10 mouse cellular contexts compared by ENCODE assay signal in the genomic region with DNA sequence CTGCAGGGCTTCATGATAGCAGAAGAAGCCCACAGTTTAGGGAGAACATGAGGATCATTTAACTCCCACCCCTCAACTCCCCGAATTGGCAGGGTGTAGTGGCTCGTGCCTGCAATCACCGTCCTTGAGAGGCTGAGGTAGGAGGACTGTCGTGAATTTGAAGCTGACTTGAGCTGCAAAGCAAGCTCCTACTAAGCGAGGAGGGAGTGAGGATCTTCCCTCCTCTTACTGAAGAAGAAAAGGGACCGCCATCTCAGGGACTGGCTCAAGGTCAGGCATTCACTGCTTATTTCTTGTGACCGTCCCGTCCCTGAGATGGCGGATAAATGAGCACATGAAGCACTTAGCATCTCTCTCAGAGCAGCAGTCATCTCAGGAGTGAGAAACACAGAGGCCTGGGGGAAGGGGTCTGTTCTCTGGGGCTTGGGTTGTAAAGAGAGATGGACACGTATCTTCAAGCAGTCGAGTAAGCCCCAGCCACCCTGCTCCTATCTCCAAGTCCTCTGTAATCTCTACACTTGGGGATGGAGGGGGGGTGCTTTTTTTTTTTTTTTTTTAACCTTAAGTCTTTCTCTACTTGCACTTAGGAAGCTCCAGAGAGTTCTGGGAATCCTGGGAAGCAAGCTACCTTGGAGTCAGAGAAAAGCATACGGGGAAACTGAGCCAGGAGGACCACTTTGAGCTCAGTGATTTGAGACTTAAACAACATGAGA. TPM values are rescaled to one million over a fixed set of nuclear protein-coding genes. Genes with fewer than 3 reads are reported as not detected.
DNase-seq lines count a peak whose midpoint lies in the region; ATAC-seq and TF ChIP-seq lines count a peak whose summit lies in the region.
"Had no signal": no experiment of that assay in that cellular context is flagged by ENCODE, and none has a peak within 500 bp of the region (broad histone marks: within the 10 kb centered on the region; RNA-seq: fewer than 3 reads in every experiment).

No protein-coding gene starts in this region.

- TF ChIP-seq CTCF in E14TG2a.4 (conservative IDR thresholded peaks at IDR 0.05; ENCODE audit: low read length): no peak
- TF ChIP-seq CTCF in liver, postnatal 0 days (IDR thresholded peaks at IDR 0.05; ENCODE audit: low read depth): no peak

- 24% methylated on average over 12 of the region's 12 CpGs for WGBS in heart, embryonic 12.5 days
- WGBS in forebrain, embryonic 16.5 days: 53% methylated on average over 12 of the region's 12 CpGs
- WGBS in liver, postnatal 0 days (ENCODE audit: insufficient replicate concordance): 41% methylated on average over 12 of the region's 12 CpGs

- peak overlapping the region; percentile 97 for H3K27ac ChIP-seq in heart, embryonic 12.5 days (ENCODE audit: poor library complexity, severe bottlenecking)
- H3K27ac ChIP-seq in forebrain, embryonic 16.5 days (ENCODE audit: low read length): 0 out of 2 replicates have a peak overlapping the region, but pooled peaks have one; percentile 6
- H3K27ac ChIP-seq in liver, postnatal 0 days (ENCODE audit: low read depth): peak overlapping the region; percentile 89

- TF ChIP-seq EP300 in liver, postnatal 0 days (IDR thresholded peaks at IDR 0.05; ENCODE audit: low read depth): no peak

- H3K9ac ChIP-seq in heart, embryonic 12.5 days: peak overlapping the region; percentile 59
- H3K9ac ChIP-seq in forebrain, embryonic 16.5 days (replicated peaks; ENCODE audit: low read depth, low read length): no peak overlapping the region
- H3K9ac ChIP-seq in liver, postnatal 0 days (replicated peaks): peak overlapping the region; percentile 84

- peaks cover 63% of the 10 kb centered on the region for H3K4me1 ChIP-seq in heart, embryonic 12.5 days (replicated peaks)
- H3K4me1 ChIP-seq in E14TG2a.4 (replicated peaks; ENCODE audit: low read depth, low read length): peaks cover 77% of the 10 kb centered on the region
- peaks cover 53% of the 10 kb centered on the region for H3K4me1 ChIP-seq in forebrain, embryonic 16.5 days (replicated peaks; ENCODE audit: control insufficient read depth, insufficient read depth, low read length)
- H3K4me1 ChIP-seq in liver, postnatal 0 days (ENCODE audit: insufficient read depth): peaks cover 57% of the 10 kb centered on the region

- no peak for ATAC-seq in heart, embryonic 12.5 days (ENCODE audit: insufficient number of reproducible peaks, low FRiP score)
- no peak for ATAC-seq in forebrain, embryonic 16.5 days
- no peak for ATAC-seq in liver, postnatal 0 days

- DNase-seq in heart, adult 8-10 months (ENCODE audit: low spot score): no peak
- peak; percentile 13 for DNase-seq in liver, postnatal 0 days
- no peak for DNase-seq in adrenal gland, postnatal 4 days (ENCODE audit: low spot score in 2 of 2)
- no peak for DNase-seq in ovary, postnatal 36 days (ENCODE audit: low spot score)
- no peak for DNase-seq in left cerebral cortex, adult 9 months (ENCODE audit: low spot score in 2 of 2)
- DNase-seq: cerebellum, postnatal 10 days; layer of hippocampus, postnatal 36 days had no signal

- no peaks in the 10 kb centered on the region for H3K9me3 ChIP-seq in heart, embryonic 12.5 days (replicated peaks)
- no peaks in the 10 kb centered on the region for H3K9me3 ChIP-seq in E14TG2a.4 (ENCODE audit: low read length)
- H3K9me3 ChIP-seq in forebrain, embryonic 16.5 days (ENCODE audit: control insufficient read depth, low read length): no peaks in the 10 kb centered on the region
- H3K9me3 ChIP-seq in liver, postnatal 0 days (ENCODE audit: low read length): no peaks in the 10 kb centered on the region

- peak overlapping the region; percentile 53 for H3K4me3 ChIP-seq in heart, embryonic 12.5 days
- peak overlapping the region; percentile 79 for H3K4me3 ChIP-seq in E14TG2a.4 (replicated peaks; ENCODE audit: low read length)
- no peak overlapping the region for H3K4me3 ChIP-seq in forebrain, embryonic 16.5 days (replicated peaks; ENCODE audit: low read length)
- peak overlapping the region; percentile 53; the same call in 1 of the 2 replicates for H3K4me3 ChIP-seq in liver, postnatal 0 days (ENCODE audit: low read depth, low read length)

- H3K27me3 ChIP-seq in heart, embryonic 12.5 days (replicated peaks): no peaks in the 10 kb centered on the region
- H3K27me3 ChIP-seq in E14TG2a.4 (ENCODE audit: insufficient read depth, low read length): peaks cover 23% of the 10 kb centered on the region
- H3K27me3 ChIP-seq in forebrain, embryonic 16.5 days (replicated peaks; ENCODE audit: control insufficient read depth, insufficient read depth, low read length): no peaks in the 10 kb centered on the region
- H3K27me3 ChIP-seq in liver, postnatal 0 days (ENCODE audit: insufficient read depth, low read length): no peaks in the 10 kb centered on the region

- H3K4me2 ChIP-seq in heart, embryonic 12.5 days: peak overlapping the region; percentile 85
- peak overlapping the region; percentile 95 for H3K4me2 ChIP-seq in forebrain, embryonic 16.5 days (ENCODE audit: low read length)
- peak overlapping the region; percentile 80 for H3K4me2 ChIP-seq in liver, postnatal 0 days (ENCODE audit: low read depth, low read length)

- H3K36me3 ChIP-seq in heart, embryonic 12.5 days: peaks cover 6% of the 10 kb centered on the region
- peaks cover 15% of the 10 kb centered on the region for H3K36me3 ChIP-seq in E14TG2a.4 (ENCODE audit: insufficient read depth, low read length)
- no peaks in the 10 kb centered on the region for H3K36me3 ChIP-seq in forebrain, embryonic 16.5 days (ENCODE audit: control insufficient read depth, insufficient read depth)
- H3K36me3 ChIP-seq in liver, postnatal 0 days (replicated peaks; ENCODE audit: insufficient read depth, low read length): peaks cover 3% of the 10 kb centered on the region; the same call in 1 of the 2 replicates

RNA-seq across cellular contexts. Expression of a gene that starts 1.1 kb away (rescaled TPM):
- polyA plus RNA-seq in heart, embryonic 12.5 days (2016; fragmentation: Nextera tagmentation; extraction: Ambion mirVana): 6.4 TPM in 2 replicates
- total RNA-seq in heart, adult 8-10 months (2022): 100 to 1,000 TPM in 2 of 4 experiments, 10 to 100 TPM in 2; 81.4 to 121 (median 101) TPM
- 3.8 and 4.0 TPM in 2 replicates for polyA plus RNA-seq in forebrain, embryonic 16.5 days (2015; fragmentation: Nextera tagmentation; extraction: Ambion mirVana)
- 2.0 and 4.2 TPM in 2 replicates for polyA plus RNA-seq in liver, postnatal 0 days (2015; fragmentation: Nextera tagmentation; extraction: Ambion mirVana)
- 100 to 1,000 TPM; 104 to 115 TPM for total RNA-seq in adrenal gland, postnatal 4 days (2021)

RNA-seq across cellular contexts. Expression of a gene that starts 19.1 kb away (rescaled TPM):
- 20.3 and 21.4 TPM in 2 replicates for polyA plus RNA-seq in heart, embryonic 12.5 days (2016; fragmentation: Nextera tagmentation; extraction: Ambion mirVana)
- total RNA-seq in heart, adult 8-10 months (2022): 10 to 100 TPM; 72.1 to 84.3 (median 78.7) TPM
- 27.7 and 32.0 TPM in 2 replicates for polyA plus RNA-seq in forebrain, embryonic 16.5 days (2015; fragmentation: Nextera tagmentation; extraction: Ambion mirVana)
- polyA plus RNA-seq in liver, postnatal 0 days (2015; fragmentation: Nextera tagmentation; extraction: Ambion mirVana): 5.4 and 6.5 TPM in 2 replicates
- total RNA-seq in adrenal gland, postnatal 4 days (2021): 100 to 1,000 TPM; 119 to 121 TPM

RNA-seq across cellular contexts. Expression of a gene that starts 28.5 kb away (rescaled TPM):
- polyA plus RNA-seq in heart, embryonic 12.5 days (2016; fragmentation: Nextera tagmentation; extraction: Ambion mirVana): 31.8 and 33.3 TPM in 2 replicates
- total RNA-seq in heart, adult 8-10 months (2022): 10 to 100 TPM; 16.0 to 20.9 (median 17.8) TPM
- 52.5 and 54.6 TPM in 2 replicates for polyA plus RNA-seq in forebrain, embryonic 16.5 days (2015; fragmentation: Nextera tagmentation; extraction: Ambion mirVana)
- 6.7 and 7.0 TPM in 2 replicates for polyA plus RNA-seq in liver, postnatal 0 days (2015; fragmentation: Nextera tagmentation; extraction: Ambion mirVana)
- 10 to 100 TPM; 45.2 to 54.8 TPM for total RNA-seq in adrenal gland, postnatal 4 days (2021)

RNA-seq across cellular contexts. Expression of a gene that starts 35.8 kb away (rescaled TPM):
- 27.0 and 29.8 TPM in 2 replicates for polyA plus RNA-seq in heart, embryonic 12.5 days (2016; fragmentation: Nextera tagmentation; extraction: Ambion mirVana)
- 10 to 100 TPM; 92.5 to 98.4 (median 95.1) TPM for total RNA-seq in heart, adult 8-10 months (2022)
- 177 and 182 TPM in 2 replicates for polyA plus RNA-seq in forebrain, embryonic 16.5 days (2015; fragmentation: Nextera tagmentation; extraction: Ambion mirVana)
- 5.1 and 6.1 TPM in 2 replicates for polyA plus RNA-seq in liver, postnatal 0 days (2015; fragmentation: Nextera tagmentation; extraction: Ambion mirVana)
- total RNA-seq in adrenal gland, postnatal 4 days (2021): 100 to 1,000 TPM; 181 to 195 TPM

RNA-seq across cellular contexts. Expression of a gene that starts 47.0 kb away (rescaled TPM):
- 45.9 and 48.1 TPM in 2 replicates for polyA plus RNA-seq in heart, embryonic 12.5 days (2016; fragmentation: Nextera tagmentation; extraction: Ambion mirVana)
- 10 to 100 TPM; 44.4 to 49.9 (median 46.8) TPM for total RNA-seq in heart, adult 8-10 months (2022)
- polyA plus RNA-seq in forebrain, embryonic 16.5 days (2015; fragmentation: Nextera tagmentation; extraction: Ambion mirVana): 88.8 and 93.7 TPM in 2 replicates
- polyA plus RNA-seq in liver, postnatal 0 days (2015; fragmentation: Nextera tagmentation; extraction: Ambion mirVana): 10.5 and 10.9 TPM in 2 replicates
- 10 to 100 TPM; 75.7 to 84.8 TPM for total RNA-seq in adrenal gland, postnatal 4 days (2021)

Comparison
In these comparisons a context has a peak if more than half of its experiments do, and no peak if none do; other contexts are left out.
1. H3K27ac ChIP-seq: peak in every context shown above with its lines; median percentile 97 in heart, embryonic 12.5 days; 89 in liver, postnatal 0 days; 6 in forebrain, embryonic 16.5 days.